Mouse (Mus musculus): ENCODE results near the gene Txnip. TPM values are rescaled to one million over a fixed set of nuclear protein-coding genes. Genes with fewer than 3 reads are reported as not detected.
A peak's percentile ranks its signal among the peaks of the same experiment; 100 is the strongest.

The Txnip gene
- total RNA-seq, 1 experiment from 2014 or later: 332 TPM

- no peak for ATAC-seq (replicated peaks in 1 of 2; ENCODE audit: insufficient read depth in 1 of 2, low FRiP score in 2 of 2, low TSS enrichment in 1 of 2, low read depth in 1 of 2, poor library complexity in 2 of 2, severe bottlenecking in 2 of 2)
These were observed 4.4 kb downstream of the Txnip start for GRCm38 (mm10) chr3:96561946-96562681.

GRCm38 (mm10) chr3:96563267-96563666 lies 5.5 kb downstream of the Txnip start:
- no peak for ATAC-seq (replicated peaks in 1 of 2; ENCODE audit: insufficient read depth in 1 of 2, low FRiP score in 2 of 2, low TSS enrichment in 1 of 2, low read depth in 1 of 2, poor library complexity in 2 of 2, severe bottlenecking in 2 of 2)

- ATAC-seq (replicated peaks in 1 of 2; ENCODE audit: insufficient read depth in 1 of 2, low FRiP score in 2 of 2, low TSS enrichment in 1 of 2, low read depth in 1 of 2, poor library complexity in 2 of 2, severe bottlenecking in 2 of 2): peak in 1 of 2 experiments; percentile 4; a peak in 1 of 4 replicates
These were observed 6.3 kb downstream of the Txnip start for GRCm38 (mm10) chr3:96563911-96564632.

GRCm38 (mm10) chr3:96564633-96565032 lies 6.9 kb downstream of the Txnip start:
- ATAC-seq (replicated peaks in 1 of 2; ENCODE audit: insufficient read depth in 1 of 2, low FRiP score in 2 of 2, low TSS enrichment in 1 of 2, low read depth in 1 of 2, poor library complexity in 2 of 2, severe bottlenecking in 2 of 2): peak; percentile 79 to 91

- ATAC-seq (replicated peaks in 1 of 2; ENCODE audit: insufficient read depth in 1 of 2, low FRiP score in 2 of 2, low TSS enrichment in 1 of 2, low read depth in 1 of 2, poor library complexity in 2 of 2, severe bottlenecking in 2 of 2): no peak
These were observed 7.3 kb downstream of the Txnip start for GRCm38 (mm10) chr3:96565105-96565504.

GRCm38 (mm10) chr3:96566661-96567450 lies 9.1 kb downstream of the Txnip start:
- ATAC-seq (replicated peaks in 1 of 2; ENCODE audit: insufficient read depth in 1 of 2, low FRiP score in 2 of 2, low TSS enrichment in 1 of 2, low read depth in 1 of 2, poor library complexity in 2 of 2, severe bottlenecking in 2 of 2): no peak

- no peak for ATAC-seq (replicated peaks in 1 of 2; ENCODE audit: insufficient read depth in 1 of 2, low FRiP score in 2 of 2, low TSS enrichment in 1 of 2, low read depth in 1 of 2, poor library complexity in 2 of 2, severe bottlenecking in 2 of 2)
These were observed 10.8 kb downstream of the Txnip start for GRCm38 (mm10) chr3:96568605-96569004.

- ATAC-seq (replicated peaks in 1 of 2; ENCODE audit: insufficient read depth in 1 of 2, low FRiP score in 2 of 2, low TSS enrichment in 1 of 2, low read depth in 1 of 2, poor library complexity in 2 of 2, severe bottlenecking in 2 of 2): no peak
These were observed 11.7 kb downstream of the Txnip start for GRCm38 (mm10) chr3:96569506-96569905.

GRCm38 (mm10) chr3:96569966-96570605 lies 12.3 kb downstream of the Txnip start:
- no peak for ATAC-seq (replicated peaks in 1 of 2; ENCODE audit: insufficient read depth in 1 of 2, low FRiP score in 2 of 2, low TSS enrichment in 1 of 2, low read depth in 1 of 2, poor library complexity in 2 of 2, severe bottlenecking in 2 of 2)

- ATAC-seq (replicated peaks in 1 of 2; ENCODE audit: insufficient read depth in 1 of 2, low FRiP score in 2 of 2, low TSS enrichment in 1 of 2, low read depth in 1 of 2, poor library complexity in 2 of 2, severe bottlenecking in 2 of 2): no peak
These were observed 12.9 kb downstream of the Txnip start for GRCm38 (mm10) chr3:96570643-96571042.

GRCm38 (mm10) chr3:96571336-96571735 lies 13.6 kb downstream of the Txnip start:
- ATAC-seq (replicated peaks in 1 of 2; ENCODE audit: insufficient read depth in 1 of 2, low FRiP score in 2 of 2, low TSS enrichment in 1 of 2, low read depth in 1 of 2, poor library complexity in 2 of 2, severe bottlenecking in 2 of 2): no peak

- ATAC-seq (replicated peaks in 1 of 2; ENCODE audit: insufficient read depth in 1 of 2, low FRiP score in 2 of 2, low TSS enrichment in 1 of 2, low read depth in 1 of 2, poor library complexity in 2 of 2, severe bottlenecking in 2 of 2): peak; percentile 23 to 26; a peak in 2 of 4 replicates
These were observed 14.3 kb downstream of the Txnip start for GRCm38 (mm10) chr3:96571896-96572698.

- no peak for ATAC-seq (replicated peaks in 1 of 2; ENCODE audit: insufficient read depth in 1 of 2, low FRiP score in 2 of 2, low TSS enrichment in 1 of 2, low read depth in 1 of 2, poor library complexity in 2 of 2, severe bottlenecking in 2 of 2)
These were observed 16.1 kb downstream of the Txnip start for GRCm38 (mm10) chr3:96573611-96574511.

- no peak for ATAC-seq (replicated peaks in 1 of 2; ENCODE audit: insufficient read depth in 1 of 2, low FRiP score in 2 of 2, low TSS enrichment in 1 of 2, low read depth in 1 of 2, poor library complexity in 2 of 2, severe bottlenecking in 2 of 2)
These were observed 17.7 kb downstream of the Txnip start for GRCm38 (mm10) chr3:96575272-96575984.

- no peak; a peak in 1 of 4 replicates for ATAC-seq (replicated peaks in 1 of 2; ENCODE audit: insufficient read depth in 1 of 2, low FRiP score in 2 of 2, low TSS enrichment in 1 of 2, low read depth in 1 of 2, poor library complexity in 2 of 2, severe bottlenecking in 2 of 2)
These were observed 18.4 kb downstream of the Txnip start for GRCm38 (mm10) chr3:96576005-96576658.

All from hematopoietic stem cell, adult 5-6 weeks (primary cell).